21 mouse cellular contexts compared by ENCODE assay signal in the genomic region with DNA sequence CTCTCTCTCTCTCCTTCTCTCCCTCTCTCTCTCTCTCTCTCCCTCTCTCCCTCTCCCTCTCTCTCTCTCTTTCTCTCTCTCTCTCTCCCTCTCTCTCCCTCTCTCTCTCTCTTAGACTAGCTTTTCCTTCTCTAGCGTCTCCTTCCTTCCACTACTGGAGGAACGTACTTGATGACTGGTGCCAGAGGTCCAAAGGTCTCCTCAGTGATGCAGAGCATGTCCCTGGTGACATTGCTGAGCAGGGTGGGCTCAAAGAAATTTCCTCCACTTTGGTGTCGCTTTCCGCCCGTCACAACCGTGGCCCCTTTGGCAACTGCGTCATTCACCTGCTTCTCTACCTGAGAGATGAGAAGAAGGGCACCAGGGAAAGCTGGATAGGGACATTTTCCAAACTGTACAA.
"Had no signal": no experiment of that assay in that cellular context is flagged by ENCODE, and none has a peak within 500 bp of the region (broad histone marks: within the 10 kb centered on the region; RNA-seq: fewer than 3 reads in every experiment).

No protein-coding gene starts in this region.

- H3K9ac ChIP-seq: forebrain, postnatal 0 days; heart, embryonic 13.5 days; heart, embryonic 15.5 days; hindbrain, embryonic 13.5 days; hindbrain, embryonic 15.5 days; limb, embryonic 13.5 days; limb, embryonic 15.5 days; liver, embryonic 12.5 days; liver, embryonic 14.5 days had no signal

- H3K4me2 ChIP-seq: heart, embryonic 11.5 days; heart, embryonic 13.5 days; heart, embryonic 15.5 days; hindbrain, embryonic 13.5 days; hindbrain, embryonic 15.5 days; limb, embryonic 13.5 days; limb, embryonic 15.5 days; liver, embryonic 12.5 days had no signal

- DNase-seq: forebrain, postnatal 0 days; gastrocnemius, postnatal 14 days; gastrocnemius, postnatal 36 days; heart, adult 11 months; heart, adult 2 months; heart, postnatal 14 days; heart, postnatal 36 days; layer of hippocampus, adult 9-11 months; layer of hippocampus, postnatal 36 days; left cerebral cortex, postnatal 4 days had no signal

- H3K9me3 ChIP-seq: heart, embryonic 13.5 days; heart, embryonic 15.5 days; hindbrain, embryonic 13.5 days; hindbrain, embryonic 15.5 days; limb, embryonic 13.5 days; limb, embryonic 15.5 days; liver, embryonic 12.5 days had no signal

- H3K27ac ChIP-seq: heart, adult 2 months; heart, embryonic 13.5 days; heart, embryonic 15.5 days; hindbrain, embryonic 13.5 days; hindbrain, embryonic 15.5 days; hindbrain, postnatal 0 days; limb, embryonic 13.5 days; limb, embryonic 15.5 days; liver, embryonic 12.5 days; liver, embryonic 14.5 days had no signal

- ATAC-seq: forebrain, postnatal 0 days; hindbrain, postnatal 0 days; intestine, embryonic 16.5 days; liver, embryonic 12.5 days had no signal

- H3K36me3 ChIP-seq: liver, embryonic 12.5 days had no signal

- H3K27me3 ChIP-seq: heart, embryonic 13.5 days; heart, embryonic 15.5 days; hindbrain, embryonic 13.5 days; hindbrain, embryonic 15.5 days; limb, embryonic 13.5 days; limb, embryonic 15.5 days; liver, embryonic 12.5 days had no signal

- H3K4me1 ChIP-seq: hindbrain, embryonic 13.5 days; hindbrain, embryonic 15.5 days; limb, embryonic 13.5 days; limb, embryonic 15.5 days; liver, embryonic 12.5 days had no signal

- H3K4me3 ChIP-seq: heart, adult 2 months; heart, embryonic 13.5 days; heart, embryonic 15.5 days; hindbrain, embryonic 13.5 days; hindbrain, embryonic 15.5 days; limb, embryonic 13.5 days; limb, embryonic 15.5 days; liver, embryonic 12.5 days had no signal
